Mouse (Mus musculus) forebrain, postnatal 0 days (tissue): ENCODE results near the gene Mtmr3. TPM values are rescaled to one million over a fixed set of nuclear protein-coding genes. Genes with fewer than 3 reads are reported as not detected.
A peak's percentile ranks its signal among the peaks of the same experiment; 100 is the strongest.
"Not testable (repeated sequence)": the region's sequence is repeated elsewhere in the genome, so short reads cannot be mapped to it uniquely, and the experiment has no call there.

Experiments
- ATAC-seq: fragments of 200-750 bp; cut with Nextera tagmentation; 2 replicates; pipeline ENCODE4 v1.8.0; 2017; ENCODE audit warnings: mild to moderate bottlenecking, moderate library complexity
- DNase-seq: peaks from one replicate; pipeline ENCODE4 v3.0.0-alpha.2; 2015
- H3K27ac ChIP-seq: fragments of 300-500 bp; sonication (generic); 2 replicates; pipeline ENCODE4 v1.5.1; 2014; ENCODE audit warnings: low read depth, mild to moderate bottlenecking, antibody characterized with exemption, low read length, moderate library complexity, mixed read lengths
- H3K27me3 ChIP-seq: fragments of 300-500 bp; sonication (generic); 2 replicates; pipeline ENCODE4 v1.6.1; 2014; ENCODE audit warnings: mild to moderate bottlenecking, low read length, mixed read lengths; ENCODE audit not compliant: insufficient read depth
- H3K36me3 ChIP-seq: fragments of 300-500 bp; sonication (generic); 2 replicates; pipeline ENCODE4 v1.6.1; 2014; ENCODE audit warnings: mild to moderate bottlenecking, moderate library complexity; ENCODE audit not compliant: insufficient read depth
- H3K4me1 ChIP-seq: fragments of 300-500 bp; sonication (generic); 2 replicates; pipeline ENCODE4 v1.6.1; 2014; ENCODE audit warnings: antibody characterized with exemption; ENCODE audit not compliant: insufficient read depth
- H3K4me2 ChIP-seq: fragments of 300-500 bp; sonication (generic); 2 replicates; pipeline ENCODE4 v1.6.1; 2014; ENCODE audit warnings: low read depth, mild to moderate bottlenecking, moderate library complexity
- H3K4me3 ChIP-seq: fragments of 300-500 bp; sonication (generic); 2 replicates; pipeline ENCODE4 v1.5.1; 2014; ENCODE audit warnings: low read depth, low read length, mixed read lengths
- H3K9ac ChIP-seq: fragments of 300-500 bp; sonication (generic); 2 replicates; pipeline ENCODE4 v1.6.1; 2014; ENCODE audit warnings: mild to moderate bottlenecking
- H3K9me3 ChIP-seq: fragments of 300-500 bp; sonication (generic); 2 replicates; pipeline ENCODE4 v1.6.1; 2016; ENCODE audit warnings: low read length
- CTCF ChIP-seq: sonication (generic); IDR thresholded peaks from 2 replicates; pipeline ENCODE4 v1.5.1; 2016; ENCODE audit warnings: antibody characterized with exemption, control low read depth, low read depth
- WGBS: fragments of 180-500 bp; shearing (Covaris S2); extraction: QIAGEN DNeasy Blood & Tissue Kit; methylation state at CpG from one replicate; pipeline ENCODE4 v1.1.7; 2014; 5-methylcytosine and 5-hydroxymethylcytosine counted together
- polyA plus RNA-seq: library from polyadenylated mRNA; unstranded; fragments of >200 nt; fragmentation: Nextera tagmentation; extraction: Ambion mirVana; gene quantifications from 2 replicates; pipeline ENCODE4 v1.2.1, GENCODE M21; 2015
- total RNA-seq: library from RNA; depleted of rRNA; stranded (reverse); fragments of >200 nt; gene quantifications from 2 replicates; pipeline ENCODE4 v1.2.3, GENCODE M21; 2014

Gene Mtmr3
- total and polyA plus RNA-seq, 2 experiments from 2014 or later = 28.4 to 93.4 TPM

DNA sequence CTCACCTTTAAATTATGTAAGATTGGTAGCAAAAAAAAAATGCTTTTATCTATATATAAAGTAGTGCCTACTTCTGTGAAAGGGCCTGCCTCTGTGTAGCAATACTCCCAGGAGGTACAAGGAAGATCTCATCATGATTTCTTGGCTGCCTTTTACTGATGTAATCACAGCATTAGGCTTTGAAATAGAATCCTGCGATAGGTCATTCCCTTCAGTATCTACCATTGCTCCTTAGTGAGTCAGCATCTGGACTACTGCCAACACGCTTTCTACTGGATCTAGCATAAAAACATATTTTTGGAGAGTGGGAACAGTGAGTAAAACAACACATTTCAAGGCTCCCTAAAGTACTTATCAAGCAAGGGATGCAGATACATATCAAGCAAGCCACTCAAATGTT is 16.0 kb downstream of the Mtmr3 start:
- DNase-seq (no peak), ATAC-seq (no peak)
- no peak overlapping the region for H3K27ac ChIP-seq
- no peaks in the 10 kb centered on the region for H3K4me1 ChIP-seq
- no peak overlapping the region for H3K9ac ChIP-seq
- H3K4me2 ChIP-seq = no peak overlapping the region
- H3K36me3 ChIP-seq = no peaks in the 10 kb centered on the region
- no peaks in the 10 kb centered on the region for H3K27me3 ChIP-seq
- no peak overlapping the region for H3K4me3 ChIP-seq
- WGBS = 68% methylated on average over 2 of the region's 2 CpGs
- no peaks in the 10 kb centered on the region for H3K9me3 ChIP-seq
- TF ChIP-seq CTCF = no peak

DNA sequence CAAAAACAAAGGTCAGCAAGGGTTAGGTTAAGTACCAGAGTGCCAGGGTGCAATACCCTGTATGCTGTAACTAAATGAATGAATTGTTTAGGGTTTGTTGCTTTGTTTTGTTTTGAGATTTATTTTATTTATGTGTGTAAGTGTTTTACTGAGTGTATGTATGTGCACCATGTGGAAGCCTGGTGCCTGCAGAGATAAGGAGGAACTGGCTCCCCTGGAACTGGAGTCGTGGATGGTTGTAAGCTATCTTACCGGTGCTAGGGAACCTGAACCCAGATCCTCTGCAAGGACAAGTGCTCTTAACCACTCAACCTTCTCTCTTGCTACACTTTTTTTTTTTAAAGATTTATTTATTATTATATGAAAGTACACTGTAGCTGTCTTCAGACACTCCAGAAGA is 17.6 kb downstream of the Mtmr3 start:
- Histone ChIP-seq H3K36me3 (no peaks in the 10 kb centered on the region), H3K4me3 (no peak overlapping the region), H3K4me2 (no peak overlapping the region), H3K4me1 (no peaks in the 10 kb centered on the region), H3K27me3 (no peaks in the 10 kb centered on the region), H3K9ac (no peak overlapping the region), H3K9me3 (no peaks in the 10 kb centered on the region), H3K27ac (no peak overlapping the region)
- ATAC-seq (no peak), DNase-seq (no peak)
- no peak for TF ChIP-seq CTCF
- 98% methylated on average over 2 of the region's 2 CpGs for WGBS

DNA sequence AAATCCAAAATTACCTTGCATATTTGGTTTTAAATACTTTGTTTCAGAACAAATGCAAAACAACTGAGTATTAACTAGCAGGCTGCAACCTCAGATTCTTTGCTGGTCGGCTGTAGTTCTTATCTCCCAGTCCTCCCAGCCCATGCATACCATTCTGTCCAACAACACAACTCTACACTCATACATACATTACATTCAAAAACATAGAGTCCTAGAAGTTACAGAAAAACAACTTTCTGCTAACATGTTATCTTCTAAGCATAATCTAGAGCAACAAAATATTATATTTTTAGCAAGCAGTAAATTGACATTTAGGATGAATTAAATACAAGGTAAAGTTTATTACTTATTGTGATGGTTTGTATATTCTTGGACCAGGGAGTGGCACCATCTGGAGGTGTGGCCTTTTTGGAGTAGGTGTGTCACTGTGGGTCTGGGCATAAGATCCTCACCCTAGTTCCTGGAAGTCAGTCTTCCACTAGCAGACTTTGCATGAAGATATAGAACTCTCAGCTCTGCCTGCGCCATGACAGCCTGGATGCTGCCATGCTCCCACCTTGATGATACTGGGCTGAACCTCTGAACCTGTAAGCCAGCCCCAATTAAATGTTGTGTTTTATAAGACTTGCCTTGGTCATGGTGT is 18.5 kb downstream of the Mtmr3 start:
- not testable (repeated sequence) for ATAC-seq, H3K9ac ChIP-seq, H3K36me3 ChIP-seq, H3K9me3 ChIP-seq, H3K27me3 ChIP-seq, H3K4me2 ChIP-seq, H3K4me1 ChIP-seq, DNase-seq, H3K27ac ChIP-seq, H3K4me3 ChIP-seq
- WGBS = 94% methylated on average over 2 of the region's 2 CpGs

DNA sequence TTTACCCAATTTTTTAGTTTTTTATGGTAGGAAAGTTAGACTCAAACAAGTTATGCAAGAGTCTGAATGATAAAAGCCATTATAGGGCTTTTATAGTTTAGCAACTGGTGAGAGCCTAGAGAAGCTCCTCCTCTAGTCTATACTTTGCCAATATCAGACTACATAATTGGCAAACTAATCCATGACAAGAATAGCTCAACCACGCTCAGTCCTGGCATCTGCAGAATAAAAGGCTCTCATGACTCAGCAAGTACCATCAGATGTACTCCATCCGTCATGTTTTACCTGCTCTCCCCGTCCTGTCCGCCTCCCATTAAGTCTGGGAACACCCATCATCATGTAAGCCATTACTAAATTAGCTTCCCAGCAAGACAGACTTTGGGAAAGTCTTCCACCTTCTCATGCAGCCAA is 23.2 kb downstream of the Mtmr3 start:
- no peak overlapping the region for H3K4me3 ChIP-seq
- H3K9ac ChIP-seq = no peak overlapping the region
- H3K27ac ChIP-seq = no peak overlapping the region
- 65% methylated on average over 4 of the region's 4 CpGs for WGBS
- DNase-seq = peak; percentile 25
- H3K9me3 ChIP-seq = no peaks in the 10 kb centered on the region
- no peaks in the 10 kb centered on the region for H3K36me3 ChIP-seq
- no peak for ATAC-seq
- no peak for TF ChIP-seq CTCF
- H3K4me2 ChIP-seq = no peak overlapping the region
- no peaks in the 10 kb centered on the region for H3K27me3 ChIP-seq
- H3K4me1 ChIP-seq = no peaks in the 10 kb centered on the region

DNA sequence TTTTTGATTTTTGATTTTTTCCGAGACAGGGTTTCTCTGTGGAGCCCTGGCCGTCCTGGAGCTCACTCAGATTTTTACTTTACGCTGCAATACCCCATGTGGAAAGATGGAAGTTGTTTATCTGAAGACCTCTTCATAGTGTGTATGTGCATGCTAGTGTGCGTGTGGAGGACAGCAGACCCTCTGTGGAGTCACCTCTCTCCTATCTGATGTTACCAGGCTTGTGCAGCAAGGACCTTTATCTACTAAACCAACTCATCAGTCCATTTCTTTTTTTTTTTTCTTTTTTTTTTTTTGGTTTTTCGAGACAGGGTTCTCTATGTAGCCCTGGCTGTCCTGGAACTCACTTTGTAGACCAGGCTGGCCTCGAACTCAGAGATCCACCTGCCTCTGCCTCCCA is 28.3 kb downstream of the Mtmr3 start:
- ATAC-seq (no peak), DNase-seq (no peak)
- Histone ChIP-seq H3K27ac (no peak overlapping the region), H3K4me1 (no peaks in the 10 kb centered on the region), H3K27me3 (no peaks in the 10 kb centered on the region), H3K36me3 (no peaks in the 10 kb centered on the region), H3K9me3 (no peaks in the 10 kb centered on the region), H3K4me2 (no peak overlapping the region), H3K4me3 (no peak overlapping the region), H3K9ac (no peak overlapping the region)
- 97% methylated on average over 6 of the region's 6 CpGs for whole genome bisulfite sequencing
- TF ChIP-seq CTCF = no peak

DNA sequence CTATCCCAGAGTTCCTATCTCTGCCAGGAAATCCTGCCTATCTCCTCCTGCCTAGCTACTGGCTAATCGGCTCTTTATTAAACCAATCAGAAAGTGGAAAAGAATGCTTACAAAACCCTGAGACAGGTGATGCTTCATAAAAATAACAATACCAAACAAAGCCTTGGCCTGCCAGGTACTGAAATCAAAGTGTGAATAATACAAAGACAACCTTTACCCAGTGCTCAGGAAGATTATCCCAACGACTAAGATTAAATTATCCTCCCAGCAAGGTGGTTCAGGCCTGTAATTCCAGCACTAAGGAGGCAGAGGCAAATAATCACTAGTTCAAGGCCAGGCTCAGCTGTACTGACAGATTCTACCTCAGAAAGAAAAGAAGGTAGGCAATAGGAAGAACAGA is 29.1 kb downstream of the Mtmr3 start:
- no peak for TF ChIP-seq CTCF
- ATAC-seq = no peak
- H3K9ac ChIP-seq = no peak overlapping the region
- H3K4me3 ChIP-seq = no peak overlapping the region
- no peaks in the 10 kb centered on the region for H3K36me3 ChIP-seq
- no peak overlapping the region for H3K4me2 ChIP-seq
- 79% methylated on average over 2 of the region's 2 CpGs for WGBS
- H3K9me3 ChIP-seq = no peaks in the 10 kb centered on the region
- H3K27ac ChIP-seq = no peak overlapping the region
- no peaks in the 10 kb centered on the region for H3K27me3 ChIP-seq
- H3K4me1 ChIP-seq = no peaks in the 10 kb centered on the region
- no peak for DNase-seq

DNA sequence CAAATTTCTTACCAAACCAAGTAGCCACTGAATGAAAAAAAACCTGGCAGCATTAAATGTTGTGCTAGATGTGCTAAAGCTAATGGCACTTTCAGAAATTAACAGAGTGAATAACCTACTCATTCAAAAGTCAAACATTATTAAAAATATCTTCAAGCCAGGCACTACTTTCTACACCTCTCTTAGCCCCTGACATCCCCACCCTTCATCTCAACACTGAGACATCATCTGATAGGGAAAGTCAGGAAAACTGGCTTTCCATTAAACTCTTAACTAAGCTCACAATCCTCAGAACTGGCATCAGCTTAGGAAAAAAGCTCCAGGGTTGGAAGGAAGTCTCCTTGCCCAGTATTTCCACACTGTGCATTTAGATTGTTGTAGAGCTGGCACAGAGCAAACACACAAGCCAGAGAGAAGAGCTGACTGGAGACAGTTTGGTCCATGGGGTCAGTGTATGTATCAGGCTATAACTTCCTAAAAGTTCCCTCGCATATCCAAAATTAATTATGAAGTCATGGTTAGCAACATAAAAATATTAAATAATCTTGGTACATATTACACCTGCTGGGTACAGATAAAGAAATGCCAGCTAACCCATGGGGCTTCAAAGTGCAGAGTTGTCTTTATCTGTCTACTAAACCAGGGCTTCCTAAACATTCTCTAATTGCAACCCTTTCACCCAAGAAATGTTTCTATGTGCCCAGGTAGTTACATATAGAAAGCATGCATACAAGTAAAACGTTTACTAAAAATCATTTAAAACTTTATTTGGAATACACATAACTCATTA is 41.2 kb downstream of the Mtmr3 start:
- no peak for TF ChIP-seq CTCF
- WGBS = 84% methylated on average over 2 of the region's 2 CpGs

More for the DNA sequence above, 41.2 kb downstream of the Mtmr3 start:
- ATAC-seq (no peak), DNase-seq (no peak)
- Histone ChIP-seq H3K27ac (no peak overlapping the region), H3K9me3 (no peaks in the 10 kb centered on the region), H3K9ac (no peak overlapping the region), H3K4me1 (no peaks in the 10 kb centered on the region), H3K27me3 (no peaks in the 10 kb centered on the region), H3K36me3 (no peaks in the 10 kb centered on the region), H3K4me3 (no peak overlapping the region), H3K4me2 (no peak overlapping the region)
